Mouse (Mus musculus): ENCODE measurements around the gene Olfr95. TPM values are rescaled to one million over a fixed set of nuclear protein-coding genes. Genes with fewer than 3 reads are reported as not detected.
A peak's percentile ranks its signal among the peaks of the same experiment; 100 is the strongest.

The Olfr95 gene
- polyA plus RNA-seq, 1 experiment from 2014 or later: not detected

DNA sequence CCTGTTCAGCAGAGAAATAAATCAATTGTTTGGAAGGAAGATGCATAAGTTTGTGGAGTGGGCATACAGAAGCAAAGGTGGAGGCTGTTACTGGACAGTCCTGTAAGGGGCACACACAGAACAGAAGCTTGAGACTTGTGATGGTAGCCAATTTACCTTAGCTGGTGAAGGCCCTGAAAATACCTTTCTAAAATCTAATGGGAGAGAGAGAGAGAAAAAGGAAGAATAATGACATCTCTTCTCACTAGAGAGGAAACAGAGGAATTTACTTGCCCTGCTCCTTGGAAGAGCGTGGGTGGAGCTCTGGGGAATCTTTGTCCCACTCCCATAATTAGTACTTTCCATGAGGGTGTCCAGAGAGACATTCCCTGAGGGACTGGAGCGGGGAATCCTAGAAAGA lies 12.0 kb downstream of the Olfr95 start, which contains the start of gene Olfr94:
TSS of gene Olfr94 (minus strand) at position 101 of the 400 bp plus-strand sequence.
- Histone ChIP-seq H3K4me2 (no peak within 1 kb of the TSS), H3K9me3 (replicated peaks) (no peaks in the 10 kb centered on the region), H3K4me1 (peaks cover 11% of the 10 kb centered on the region; the same call in 1 of the 2 replicates), H3K27me3 (peaks cover 58% of the 10 kb centered on the region), H3K27ac (no peak within 1 kb of the TSS), H3K4me3 (replicated peaks) (no peak within 1 kb of the TSS), H3K9ac (no peak within 1 kb of the TSS), H3K36me3 (no peaks in the 10 kb centered on the region)
- 73% methylated on average over 2 of the region's 2 CpGs for WGBS
- no peak for ATAC-seq (replicated peaks; ENCODE audit: low FRiP score)

DNA sequence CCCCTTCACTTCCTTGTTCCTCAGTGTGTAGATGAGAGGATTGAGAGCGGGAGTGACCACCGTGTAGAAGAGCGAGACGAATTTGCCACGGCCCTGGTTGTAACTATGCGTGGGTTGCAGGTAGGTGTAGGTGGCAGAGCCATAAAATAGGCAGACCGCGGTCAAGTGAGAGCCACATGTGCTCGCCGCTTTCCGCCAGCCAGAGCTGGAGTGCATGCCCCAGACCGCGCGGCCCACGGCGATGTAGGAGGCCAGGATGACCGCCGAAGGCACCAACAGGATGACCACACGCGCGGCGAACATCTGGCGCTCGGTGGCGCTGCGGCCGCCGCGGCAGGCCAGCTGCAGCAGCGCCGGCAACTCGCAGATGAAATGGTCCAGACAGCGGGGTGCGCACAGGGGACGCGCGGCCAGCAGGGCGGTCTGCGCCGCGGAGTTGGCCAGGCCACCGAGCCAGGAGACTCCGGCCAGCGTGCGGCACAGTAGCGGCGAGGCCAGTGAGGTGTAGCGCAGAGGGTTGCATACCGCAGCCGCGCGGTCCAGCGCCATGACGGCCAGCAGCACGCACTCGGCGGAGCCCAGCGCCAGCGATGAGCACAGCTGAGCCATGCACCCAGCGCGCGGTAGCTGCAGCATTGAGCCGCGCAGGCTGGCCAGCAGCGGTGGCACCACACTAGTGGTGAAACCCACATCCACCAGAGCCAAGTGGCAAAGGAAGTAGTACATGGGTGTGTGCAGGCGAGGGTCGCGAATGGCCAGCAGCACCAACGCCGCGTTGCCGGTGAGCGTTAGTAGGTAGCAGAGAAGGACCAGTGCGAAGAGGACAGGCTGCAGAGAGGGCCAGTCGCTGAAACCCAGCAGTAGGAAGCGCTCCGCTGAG lies 15.8 kb downstream of the Olfr95 start:
- H3K4me1 ChIP-seq: peaks cover 11% of the 10 kb centered on the region; the same call in 1 of the 2 replicates
- no peaks in the 10 kb centered on the region for H3K36me3 ChIP-seq
- H3K4me2 ChIP-seq: peak overlapping the region; percentile 87
- H3K27me3 ChIP-seq: peaks cover 70% of the 10 kb centered on the region
- H3K4me3 ChIP-seq (replicated peaks): peak overlapping the region; percentile 48
- no peaks in the 10 kb centered on the region for H3K9me3 ChIP-seq (replicated peaks)
- ATAC-seq (replicated peaks; ENCODE audit: low FRiP score): peak; percentile 93
- under 1% methylated on average over 77 of the region's 77 CpGs for WGBS
- H3K27ac ChIP-seq: no peak overlapping the region
- no peak overlapping the region for H3K9ac ChIP-seq

DNA sequence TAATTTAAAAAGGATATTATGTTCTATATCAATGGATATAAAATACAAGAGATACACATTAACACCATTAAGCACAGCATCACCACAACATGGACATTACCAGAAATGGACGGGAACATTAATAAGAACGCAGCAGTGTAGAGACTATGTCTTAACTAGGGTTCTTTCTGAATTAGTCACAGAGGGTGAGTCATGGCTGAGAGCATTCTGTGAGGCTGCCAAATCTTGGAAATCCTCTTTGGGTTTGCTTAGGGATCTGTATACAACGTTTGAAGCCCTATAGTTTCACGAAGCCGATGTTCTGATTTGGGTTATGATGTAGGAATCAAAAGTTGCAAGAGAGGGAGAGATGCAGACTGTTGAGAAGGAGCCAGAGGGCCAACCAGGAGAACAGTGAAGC lies 18.1 kb downstream of the Olfr95 start:
- Histone ChIP-seq H3K27me3 (peaks cover 52% of the 10 kb centered on the region), H3K36me3 (no peaks in the 10 kb centered on the region), H3K4me3 (replicated peaks) (no peak overlapping the region), H3K4me1 (peaks cover 11% of the 10 kb centered on the region; the same call in 1 of the 2 replicates), H3K27ac (no peak overlapping the region), H3K4me2 (no peak overlapping the region), H3K9ac (no peak overlapping the region), H3K9me3 (replicated peaks) (no peaks in the 10 kb centered on the region)
- ATAC-seq (replicated peaks; ENCODE audit: low FRiP score): no peak
- WGBS: 88% methylated on average over 5 of the region's 5 CpGs

DNA sequence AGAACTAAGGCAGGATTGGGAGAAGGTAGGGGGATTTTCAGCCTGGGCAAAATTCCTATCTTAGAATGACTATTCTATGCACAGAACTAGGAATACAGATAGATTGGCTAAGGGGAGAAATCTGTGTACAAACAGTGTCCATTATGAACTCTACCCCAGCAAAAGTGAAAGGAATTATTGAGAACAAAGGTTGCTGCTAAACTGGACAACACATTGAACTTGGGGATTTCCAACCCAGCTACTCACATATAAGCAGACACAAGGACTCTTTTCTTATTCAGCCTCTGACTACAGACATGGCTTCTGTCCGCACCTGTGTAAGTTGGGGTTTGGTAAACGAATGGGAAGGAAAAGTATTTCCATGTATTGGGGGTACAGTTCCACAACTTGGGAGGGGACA lies 19.3 kb downstream of the Olfr95 start, which contains the start of gene Ubd:
TSS of gene Ubd (plus strand) at position 237 of the 400 bp plus-strand sequence.
- Histone ChIP-seq H3K27me3 (peaks cover 43% of the 10 kb centered on the region), H3K27ac (no peak within 1 kb of the TSS), H3K9ac (no peak within 1 kb of the TSS), H3K4me3 (replicated peaks) (no peak within 1 kb of the TSS), H3K9me3 (replicated peaks) (no peaks in the 10 kb centered on the region), H3K4me1 (peaks cover 11% of the 10 kb centered on the region; the same call in 1 of the 2 replicates), H3K4me2 (no peak within 1 kb of the TSS), H3K36me3 (no peaks in the 10 kb centered on the region)
- no peak for ATAC-seq (replicated peaks; ENCODE audit: low FRiP score)
- WGBS: 82% methylated on average over 2 of the region's 2 CpGs

DNA sequence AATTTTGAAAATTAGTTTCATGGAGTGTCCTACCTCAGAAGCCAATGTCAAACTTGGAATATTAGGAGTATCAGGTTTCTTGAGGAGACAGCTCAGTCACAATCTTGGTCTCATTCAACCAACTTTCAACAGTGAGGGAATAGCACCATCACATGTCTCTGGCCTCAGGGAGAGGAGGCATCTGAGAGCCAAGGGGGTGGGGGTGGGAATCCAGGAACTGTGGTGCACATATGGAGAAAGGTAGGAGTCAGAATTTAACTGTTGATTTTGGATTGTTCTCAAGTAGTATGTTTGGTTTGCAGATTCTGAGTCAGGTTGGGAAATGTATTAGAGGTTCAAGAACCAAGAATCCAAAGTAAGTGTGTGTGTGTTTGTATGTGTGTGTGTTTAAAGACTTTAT lies 19.9 kb downstream of the Olfr95 start:
- no peak for ATAC-seq (replicated peaks; ENCODE audit: low FRiP score)
- Histone ChIP-seq H3K4me3 (replicated peaks) (no peak overlapping the region), H3K4me1 (peaks cover 11% of the 10 kb centered on the region; the same call in 1 of the 2 replicates), H3K36me3 (no peaks in the 10 kb centered on the region), H3K27ac (no peak overlapping the region), H3K27me3 (peaks cover 37% of the 10 kb centered on the region), H3K4me2 (no peak overlapping the region), H3K9ac (no peak overlapping the region), H3K9me3 (replicated peaks) (no peaks in the 10 kb centered on the region)

DNA sequence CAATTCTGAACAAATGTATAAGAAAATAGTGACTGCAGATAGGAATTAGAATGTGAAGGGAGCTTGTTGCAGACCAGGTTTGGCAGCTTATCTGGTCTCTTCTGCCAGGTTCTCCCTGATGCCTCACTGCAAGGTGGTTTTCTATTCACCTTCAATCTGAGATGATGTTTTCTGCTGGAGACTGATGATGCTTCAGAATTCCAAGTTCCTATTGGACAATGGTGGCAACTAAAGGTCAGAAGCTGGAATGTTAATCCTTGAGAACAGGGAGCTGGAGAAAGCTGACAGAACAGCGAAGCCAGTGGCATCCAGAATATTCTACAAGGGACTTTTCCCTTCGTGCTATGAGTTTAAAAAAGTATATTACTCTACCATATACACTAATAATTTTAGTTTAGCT lies 22.2 kb downstream of the Olfr95 start:
- 48% methylated on average over 2 of the region's 2 CpGs for WGBS
- peaks cover 14% of the 10 kb centered on the region for H3K27me3 ChIP-seq
- no peak overlapping the region for H3K4me3 ChIP-seq (replicated peaks)
- H3K9me3 ChIP-seq (replicated peaks): no peaks in the 10 kb centered on the region
- no peak for ATAC-seq (replicated peaks; ENCODE audit: low FRiP score)
- H3K27ac ChIP-seq: no peak overlapping the region
- no peak overlapping the region for H3K9ac ChIP-seq
- H3K4me2 ChIP-seq: no peak overlapping the region
- no peaks in the 10 kb centered on the region for H3K36me3 ChIP-seq
- H3K4me1 ChIP-seq: no peaks in the 10 kb centered on the region

DNA sequence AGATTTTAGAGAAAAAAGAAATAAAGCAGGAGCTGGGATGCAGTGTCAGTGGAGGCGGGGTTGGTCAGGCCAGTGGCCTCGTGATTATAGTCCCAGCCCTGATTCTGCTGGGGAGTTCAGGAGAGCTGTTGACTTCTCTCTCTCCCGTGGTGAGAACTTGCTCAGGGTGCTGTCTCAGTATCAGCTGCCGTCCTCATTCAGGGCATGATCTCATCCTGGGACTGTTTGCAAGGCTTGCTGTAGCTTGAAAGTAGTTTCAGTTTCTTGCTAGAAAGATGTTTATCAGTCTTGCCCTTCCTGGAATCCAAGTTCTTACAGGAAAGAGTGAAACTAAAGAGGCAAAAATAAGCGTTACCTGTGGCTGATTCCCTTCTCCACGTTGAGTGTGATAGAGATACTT lies 27.4 kb downstream of the Olfr95 start:
- 38% methylated on average over 6 of the region's 6 CpGs for WGBS
- no peak for ATAC-seq (replicated peaks; ENCODE audit: low FRiP score)

DNA sequence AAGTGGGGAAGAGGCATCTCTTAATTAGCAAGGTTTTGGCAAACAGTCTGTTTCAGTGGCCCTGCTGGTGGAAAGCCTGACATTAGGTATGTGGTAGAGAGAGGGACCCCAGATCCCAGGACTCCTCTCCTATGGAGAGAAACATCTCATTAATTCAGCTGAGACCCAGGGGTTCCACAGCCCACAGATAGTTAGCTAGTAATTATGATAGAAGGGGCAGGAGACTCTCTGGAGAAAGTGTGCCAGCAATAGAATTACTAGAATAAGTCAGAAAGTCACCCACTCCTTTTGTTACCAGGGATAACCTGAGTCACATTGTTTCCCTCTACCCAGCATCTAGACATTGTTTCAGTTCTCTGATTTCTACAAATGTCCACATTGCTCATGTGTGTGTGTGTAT lies 51.5 kb downstream of the Olfr95 start, which contains the start of gene Olfr93:
TSS of gene Olfr93 (minus strand) at position 101 of the 400 bp plus-strand sequence.
- no peak within 1 kb of the TSS for H3K4me3 ChIP-seq (replicated peaks)
- H3K4me2 ChIP-seq: no peak within 1 kb of the TSS
- H3K27ac ChIP-seq: no peak within 1 kb of the TSS
- ATAC-seq (replicated peaks; ENCODE audit: low FRiP score): no peak
- no peaks in the 10 kb centered on the region for H3K36me3 ChIP-seq
- H3K27me3 ChIP-seq: no peaks in the 10 kb centered on the region
- no peak within 1 kb of the TSS for H3K9ac ChIP-seq
- no peaks in the 10 kb centered on the region for H3K4me1 ChIP-seq
- H3K9me3 ChIP-seq (replicated peaks): no peaks in the 10 kb centered on the region

More for the DNA sequence above, 27.4 kb downstream of the Olfr95 start:
- H3K36me3 ChIP-seq: no peaks in the 10 kb centered on the region
- H3K9me3 ChIP-seq (replicated peaks): no peaks in the 10 kb centered on the region
- H3K4me1 ChIP-seq: no peaks in the 10 kb centered on the region
- H3K4me3 ChIP-seq (replicated peaks): no peak overlapping the region
- no peak overlapping the region for H3K9ac ChIP-seq
- H3K27me3 ChIP-seq: 0 out of 2 replicates have a peak, but pooled peaks cover 3% of the 10 kb centered on the region
- H3K27ac ChIP-seq: no peak overlapping the region
- H3K4me2 ChIP-seq: no peak overlapping the region

Other genes with a start within 250 kb of the Olfr95 start
- not detected in 2 replicates for gene 2410137M14Rik, start 231.9 kb downstream of the Olfr95 start, polyA plus RNA-seq (2015; fragmentation: Nextera tagmentation; extraction: Ambion mirVana)
- gene H2-M5, start 223.6 kb downstream of the Olfr95 start, polyA plus RNA-seq (2015; fragmentation: Nextera tagmentation; extraction: Ambion mirVana): 0.44 TPM in 2 replicates
- 61.1 and 69.4 TPM in 2 replicates for gene Zfp57, start 212.0 kb downstream of the Olfr95 start, polyA plus RNA-seq (2015; fragmentation: Nextera tagmentation; extraction: Ambion mirVana)
- 0.09 TPM in 1 of 2 replicates, not detected in the other for gene Mog, start 189.7 kb downstream of the Olfr95 start, polyA plus RNA-seq (2015; fragmentation: Nextera tagmentation; extraction: Ambion mirVana)
- gene Gabbr1, start 167.2 kb downstream of the Olfr95 start, polyA plus RNA-seq (2015; fragmentation: Nextera tagmentation; extraction: Ambion mirVana): 6.0 and 8.3 TPM in 2 replicates
- gene Olfr90, start 124.6 kb downstream of the Olfr95 start, polyA plus RNA-seq (2015; fragmentation: Nextera tagmentation; extraction: Ambion mirVana): 0.05 TPM in 1 of 2 replicates, not detected in the other
- gene Olfr91, start 114.8 kb downstream of the Olfr95 start, polyA plus RNA-seq (2015; fragmentation: Nextera tagmentation; extraction: Ambion mirVana): not detected in 2 replicates
- gene Olfr92, start 93.0 kb downstream of the Olfr95 start, polyA plus RNA-seq (2015; fragmentation: Nextera tagmentation; extraction: Ambion mirVana): not detected in 2 replicates
- gene Olfr93, start 51.6 kb downstream of the Olfr95 start, polyA plus RNA-seq (2015; fragmentation: Nextera tagmentation; extraction: Ambion mirVana): not detected in 2 replicates
- gene Ubd, start 19.2 kb downstream of the Olfr95 start, polyA plus RNA-seq (2015; fragmentation: Nextera tagmentation; extraction: Ambion mirVana): not detected in 2 replicates
- not detected in 2 replicates for gene Olfr94, start 12.1 kb downstream of the Olfr95 start, polyA plus RNA-seq (2015; fragmentation: Nextera tagmentation; extraction: Ambion mirVana)
- gene Olfr96, start 7.0 kb upstream of the Olfr95 start, polyA plus RNA-seq (2015; fragmentation: Nextera tagmentation; extraction: Ambion mirVana): not detected in 2 replicates
- gene Olfr97, start 24.2 kb upstream of the Olfr95 start, polyA plus RNA-seq (2015; fragmentation: Nextera tagmentation; extraction: Ambion mirVana): not detected in 2 replicates
- gene Olfr98, start 50.6 kb upstream of the Olfr95 start, polyA plus RNA-seq (2015; fragmentation: Nextera tagmentation; extraction: Ambion mirVana): not detected in 2 replicates
- gene H2-M3, start 57.1 kb upstream of the Olfr95 start, polyA plus RNA-seq (2015; fragmentation: Nextera tagmentation; extraction: Ambion mirVana): 1.5 and 1.8 TPM in 2 replicates
- not detected in 2 replicates for gene Olfr99, start 70.3 kb upstream of the Olfr95 start, polyA plus RNA-seq (2015; fragmentation: Nextera tagmentation; extraction: Ambion mirVana)
- not detected in 2 replicates for gene Olfr101, start 91.2 kb upstream of the Olfr95 start, polyA plus RNA-seq (2015; fragmentation: Nextera tagmentation; extraction: Ambion mirVana)
- gene Olfr102, start 103.9 kb upstream of the Olfr95 start, polyA plus RNA-seq (2015; fragmentation: Nextera tagmentation; extraction: Ambion mirVana): not detected in 2 replicates
- not detected in 2 replicates for gene Olfr103, start 126.6 kb upstream of the Olfr95 start, polyA plus RNA-seq (2015; fragmentation: Nextera tagmentation; extraction: Ambion mirVana)
- gene Olfr104-ps, start 146.5 kb upstream of the Olfr95 start, polyA plus RNA-seq (2015; fragmentation: Nextera tagmentation; extraction: Ambion mirVana): not detected in 2 replicates
- not detected in 2 replicates for gene Olfr105-ps, start 165.9 kb upstream of the Olfr95 start, polyA plus RNA-seq (2015; fragmentation: Nextera tagmentation; extraction: Ambion mirVana)
- gene Olfr106-ps, start 177.3 kb upstream of the Olfr95 start, polyA plus RNA-seq (2015; fragmentation: Nextera tagmentation; extraction: Ambion mirVana): not detected in 2 replicates
- not detected in 2 replicates for gene Olfr107, start 186.1 kb upstream of the Olfr95 start, polyA plus RNA-seq (2015; fragmentation: Nextera tagmentation; extraction: Ambion mirVana)
- not detected in 2 replicates for gene Olfr108, start 232.4 kb upstream of the Olfr95 start, polyA plus RNA-seq (2015; fragmentation: Nextera tagmentation; extraction: Ambion mirVana)
- gene Olfr109, start 245.8 kb upstream of the Olfr95 start, polyA plus RNA-seq (2015; fragmentation: Nextera tagmentation; extraction: Ambion mirVana): not detected in 2 replicates

Data from kidney, embryonic 15.5 days (tissue).